Mouse (Mus musculus) E14TG2a.4 (cell line): ENCODE measurements around the gene Gm49396.

Experiments used
- CTCF ChIP-seq: conservative IDR thresholded peaks from 2 replicates; pipeline ENCODE4 v1.5.1; 2014; ENCODE audit warnings: low read length
- NANOG ChIP-seq: IDR thresholded peaks from 2 replicates; pipeline ENCODE4 v1.6.1; 2014; ENCODE audit warnings: borderline replicate concordance, low read length, mixed read lengths

DNA sequence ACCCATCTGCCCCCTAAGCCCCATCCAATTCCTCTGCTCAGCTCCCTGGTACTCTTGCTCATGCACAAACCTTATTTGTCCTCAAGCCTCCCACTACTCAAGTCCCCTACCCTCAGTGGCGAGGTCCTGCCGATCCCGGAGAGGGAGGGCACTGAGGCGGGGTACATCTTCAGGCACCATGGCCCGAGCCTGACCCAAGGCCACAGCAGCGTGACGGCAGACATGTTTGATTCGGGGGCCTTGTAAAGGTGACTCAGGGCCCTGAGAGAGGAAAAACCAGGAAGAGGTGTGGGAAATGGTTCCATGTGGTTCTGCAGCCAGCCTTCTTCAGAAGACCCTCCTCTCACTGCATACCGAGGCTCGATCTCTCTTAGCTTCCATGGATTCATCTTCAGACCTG, 21.2 kb downstream of the Gm49396 start:
- no peak for TF ChIP-seq CTCF
- no peak for TF ChIP-seq NANOG
